Mouse (Mus musculus): ENCODE results near the gene Washc1. TPM values are rescaled to one million over a fixed set of nuclear protein-coding genes. Genes with fewer than 3 reads are reported as not detected.

Washc1 gene
- polyA plus RNA-seq, 1 experiment = 25.6 TPM

Other genes starting within 250 kb of the Washc1 start
- gene Ralbp1, start 225.7 kb upstream of the Washc1 start, polyA plus RNA-seq (2012; rRNA removed) = 29.4 and 34.3 TPM in 2 replicates
- gene Twsg1, start 160.3 kb upstream of the Washc1 start, polyA plus RNA-seq (2012; rRNA removed) = 16.0 and 30.7 TPM in 2 replicates
- gene Ankrd12, start 34.5 kb upstream of the Washc1 start, polyA plus RNA-seq (2012; rRNA removed) = 3.2 and 4.4 TPM in 2 replicates
- gene Ndufv2, start 10.0 kb upstream of the Washc1 start, polyA plus RNA-seq (2012; rRNA removed) = 59.2 and 62.6 TPM in 2 replicates
- gene Ddx11, start 12.0 kb downstream of the Washc1 start, polyA plus RNA-seq (2012; rRNA removed) = 5.6 and 7.1 TPM in 2 replicates

Measured in large intestine, adult 2 months (tissue).